7 mouse cellular contexts compared by ENCODE assay signal in the genomic region with DNA sequence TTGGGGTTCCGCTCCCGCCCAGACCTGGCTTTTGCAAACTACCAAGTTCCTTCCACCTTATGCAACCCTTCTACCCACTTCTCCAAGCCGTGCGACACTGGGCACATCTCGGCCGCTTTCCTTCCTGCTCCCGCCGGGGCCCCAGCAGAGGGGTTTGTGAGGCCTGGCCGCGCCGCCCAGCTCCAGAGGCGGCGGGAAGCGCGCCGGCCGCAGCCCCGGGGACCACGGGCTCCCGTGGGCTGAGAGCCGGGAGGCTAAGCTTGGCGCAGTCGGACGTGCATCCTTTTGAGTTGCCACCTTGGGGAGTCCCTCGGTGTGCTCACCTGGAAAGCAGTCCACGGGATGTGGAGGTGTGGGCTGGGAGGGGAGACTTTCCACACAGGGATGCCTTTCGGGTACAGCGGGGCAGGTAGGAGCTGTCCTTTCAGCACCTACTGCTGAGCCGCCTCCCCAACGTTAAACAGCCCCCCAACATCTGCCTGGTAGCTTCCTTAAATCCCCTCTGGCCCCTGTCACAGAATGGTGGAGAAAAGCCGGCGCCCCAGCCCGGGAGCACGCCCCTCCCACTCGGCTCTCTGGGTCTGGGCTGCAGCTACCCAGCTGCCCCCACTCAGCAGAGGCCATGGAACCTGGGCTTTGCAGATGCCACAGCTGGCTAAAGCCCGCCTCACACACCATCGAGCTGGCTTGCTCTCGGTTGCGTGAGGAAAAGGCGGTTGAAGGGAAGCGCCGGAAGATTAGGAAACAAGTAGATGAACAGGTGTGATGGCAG. TPM values are rescaled to one million over a fixed set of nuclear protein-coding genes. Genes with fewer than 3 reads are reported as not detected.
DNase-seq lines count a peak whose midpoint lies in the region; ATAC-seq and TF ChIP-seq lines count a peak whose summit lies in the region.

TSS of gene Hmgn2 (minus strand) at position 501 of the 772 bp plus-strand sequence.

- peak within 1 kb of the TSS; percentile 100 for H3K27ac ChIP-seq in intestine, embryonic 14.5 days (ENCODE audit: low read depth)
- H3K27ac ChIP-seq in midbrain, embryonic 10.5 days (replicated peaks): peak within 1 kb of the TSS; percentile 100
- H3K27ac ChIP-seq in small intestine, adult 2 months (ENCODE audit: insufficient read depth, low read depth, low read length): peak within 1 kb of the TSS; percentile 92

- under 1% methylated on average over 42 of the region's 42 CpGs for WGBS in intestine, embryonic 14.5 days
- under 1% methylated on average over 42 of the region's 42 CpGs for WGBS in midbrain, embryonic 10.5 days
- under 1% methylated on average over 42 of the region's 42 CpGs for WGBS in small intestine, adult 2 months

- no peaks in the 10 kb centered on the region for H3K27me3 ChIP-seq in intestine, embryonic 14.5 days (replicated peaks; ENCODE audit: control insufficient read depth, insufficient read depth, low read length)
- no peaks in the 10 kb centered on the region for H3K27me3 ChIP-seq in midbrain, embryonic 10.5 days (ENCODE audit: low read depth, poor library complexity, severe bottlenecking)
- no peaks in the 10 kb centered on the region for H3K27me3 ChIP-seq in small intestine, adult 2 months (ENCODE audit: control insufficient read depth, insufficient read depth, low read length)

- ATAC-seq in common myeloid progenitor, adult 5-6 weeks (replicated peaks; ENCODE audit: low read depth, poor library complexity, severe bottlenecking): peak; percentile 33
- ATAC-seq in intestine, embryonic 14.5 days (replicated peaks; ENCODE audit: low FRiP score, low TSS enrichment, low read depth): peak; percentile 81

- no peak for TF ChIP-seq CTCF in small intestine, adult 2 months (IDR thresholded peaks at IDR 0.05; ENCODE audit: extremely low read depth, insufficient read length, insufficient replicate concordance, low read depth, low read length)

- intact Hi-C loops in left cerebral cortex, postnatal 4 days (cut with DNase I): loop anchor here (10.0 kb wide), 1 partner anchor 54 kb away; no protein-coding TSS in a partner anchor

- no peak for TF ChIP-seq POLR2A in small intestine, adult 2 months (IDR thresholded peaks at IDR 0.05; ENCODE audit: low read depth, low read length)

- H3K4me2 ChIP-seq in intestine, embryonic 14.5 days (ENCODE audit: low read length): peak within 1 kb of the TSS; percentile 91

- peaks cover 49% of the 10 kb centered on the region for H3K36me3 ChIP-seq in intestine, embryonic 14.5 days (ENCODE audit: control insufficient read depth, insufficient read depth, low read length)
- H3K36me3 ChIP-seq in midbrain, embryonic 10.5 days: peaks cover 59% of the 10 kb centered on the region
- H3K36me3 ChIP-seq in small intestine, adult 2 months (ENCODE audit: control insufficient read depth, insufficient read depth, low read length): peaks cover 16% of the 10 kb centered on the region

- H3K9me3 ChIP-seq in intestine, embryonic 14.5 days (ENCODE audit: control insufficient read depth, low read length): no peaks in the 10 kb centered on the region
- H3K9me3 ChIP-seq in midbrain, embryonic 10.5 days (replicated peaks): no peaks in the 10 kb centered on the region

- peak within 1 kb of the TSS; percentile 98 for H3K9ac ChIP-seq in intestine, embryonic 14.5 days (ENCODE audit: low read length)

- peak within 1 kb of the TSS; percentile 64 for H3K4me3 ChIP-seq in intestine, embryonic 14.5 days (ENCODE audit: low read depth, low read length)
- peak within 1 kb of the TSS; percentile 86 for H3K4me3 ChIP-seq in midbrain, embryonic 10.5 days
- H3K4me3 ChIP-seq in small intestine, adult 2 months (ENCODE audit: low read depth, low read length): peak within 1 kb of the TSS; percentile 98

- peak; percentile 54 for DNase-seq in ZHBTc4 (ENCODE audit: low read depth, low spot score)
- DNase-seq in gastrocnemius, postnatal 10 days: peak; percentile 44
- peak; percentile 96 for DNase-seq in intestine, embryonic 14.5 days (ENCODE audit: low spot score)
- DNase-seq in left cerebral cortex, postnatal 4 days: peak; percentile 66
- peak; percentile 75 for DNase-seq in midbrain, embryonic 10.5 days (ENCODE audit: low spot score)

- H3K4me1 ChIP-seq in intestine, embryonic 14.5 days (replicated peaks; ENCODE audit: control insufficient read depth, insufficient read depth, low read length): peaks cover 24% of the 10 kb centered on the region
- peaks cover 55% of the 10 kb centered on the region for H3K4me1 ChIP-seq in midbrain, embryonic 10.5 days
- H3K4me1 ChIP-seq in small intestine, adult 2 months (ENCODE audit: control insufficient read depth, insufficient read depth, insufficient read length, low read length): peaks cover 7% of the 10 kb centered on the region; the same call in 1 of the 2 replicates

RNA-seq across cellular contexts. Expression of gene Hmgn2, which starts in this region (rescaled TPM):
- 497 and 549 TPM in 2 replicates for total RNA-seq in common myeloid progenitor, adult 5-6 weeks (2017)
- total RNA-seq in gastrocnemius, postnatal 10 days (2021): 100 to 1,000 TPM; 225 to 257 TPM
- 2,568 and 2,768 TPM in 2 replicates for polyA plus RNA-seq in intestine, embryonic 14.5 days (2014; fragmentation: Nextera tagmentation; extraction: Ambion mirVana)
- 100 to 1,000 TPM; 274 to 291 TPM for total RNA-seq in left cerebral cortex, postnatal 4 days (2021)
- 3,615 and 3,770 TPM in 2 replicates for polyA plus RNA-seq in midbrain, embryonic 10.5 days (2016; fragmentation: Nextera tagmentation; extraction: Ambion mirVana)
- 2.5 and 6.3 TPM in 2 replicates for polyA plus RNA-seq in small intestine, adult 2 months (2012; rRNA removed)

Comparison
In these comparisons a context has a peak if more than half of its experiments do, and no peak if none do; other contexts are left out.
1. Peak in every context shown above with its lines: DNase-seq, ATAC-seq, H3K4me3 ChIP-seq and H3K27ac ChIP-seq.
2. RNA of gene Hmgn2 (polyA plus RNA-seq): 3,615 to 3,770 TPM in midbrain, embryonic 10.5 days and 2,568 to 2,768 TPM in intestine, embryonic 14.5 days; 2.5 to 6.3 TPM in small intestine, adult 2 months; every median in the first group is over 100 times any median in the second.
3. DNase-seq: peak in every context shown above with its lines; median percentile 96 in intestine, embryonic 14.5 days; 75 in midbrain, embryonic 10.5 days; 66 in left cerebral cortex, postnatal 4 days; 54 in ZHBTc4; 44 in gastrocnemius, postnatal 10 days.